Mouse (Mus musculus): Measurements from ENCODE around the gene Aste1.

DNA sequence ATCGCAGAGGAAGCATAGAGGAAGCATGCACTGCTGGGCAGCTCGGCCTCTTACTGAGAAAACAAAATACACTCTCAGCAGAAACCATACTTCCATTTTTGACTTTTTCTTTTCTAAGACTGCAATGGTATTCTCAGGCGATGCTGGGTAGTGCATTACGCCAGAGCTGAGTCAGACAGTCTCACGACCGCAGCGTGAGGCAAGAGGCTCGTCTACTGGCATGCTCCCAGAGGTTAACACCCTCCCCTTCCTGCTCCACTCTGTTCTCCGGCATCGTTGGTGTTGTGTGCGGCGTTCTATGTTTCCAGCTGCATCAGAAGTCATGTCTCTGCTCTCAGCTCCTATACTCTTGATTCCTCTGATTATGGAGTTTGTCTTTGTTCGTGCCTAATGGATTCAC is 63.8 kb downstream of the Aste1 start:
- no peak for TF ChIP-seq CTCF (IDR thresholded peaks at IDR 0.05; ENCODE audit: extremely low read depth, insufficient read length, insufficient replicate concordance, low read depth, low read length)
- no peak for TF ChIP-seq POLR2A (IDR thresholded peaks at IDR 0.05; ENCODE audit: low read depth, low read length)
